Mouse (Mus musculus) embryonic facial prominence, embryonic 11.5 days (tissue): ENCODE measurements at regions not wholly inside any gene's neighbourhood (a gene's known extent, or its start where the extent isn't known, plus 50 kb on each side); places are given as distances from the start of the nearest gene placed in this dataset.

Source experiments
- ATAC-seq: fragments of 200-750 bp; cut with Nextera tagmentation; replicated peaks from 2 replicates; pipeline ENCODE4 v1.8.0; 2017; ENCODE audit warnings: low read depth; ENCODE audit not compliant: insufficient number of reproducible peaks, low FRiP score, low TSS enrichment
- DNase-seq: peaks from one replicate; pipeline ENCODE4 v3.0.0-alpha.2; 2015; ENCODE audit warnings: low spot score
- H3K27ac ChIP-seq: fragments of 300-500 bp; sonication (generic); replicated peaks from 2 replicates; pipeline ENCODE4 v1.5.1; 2014; ENCODE audit warnings: mild to moderate bottlenecking, low read depth, low read length, control low read depth
- H3K27me3 ChIP-seq: fragments of 300-500 bp; sonication (generic); 2 replicates; pipeline ENCODE4 v1.6.1; 2014; ENCODE audit warnings: mild to moderate bottlenecking, low read length, moderate library complexity, mixed read lengths; ENCODE audit not compliant: control insufficient read depth, insufficient read depth
- H3K36me3 ChIP-seq: fragments of 300-500 bp; sonication (generic); replicated peaks from 2 replicates; pipeline ENCODE4 v1.6.1; 2014; ENCODE audit warnings: low read depth, mild to moderate bottlenecking, low read length, moderate library complexity, mixed read lengths; ENCODE audit not compliant: control insufficient read depth, insufficient read depth
- H3K4me1 ChIP-seq: fragments of 300-500 bp; sonication (generic); 2 replicates; pipeline ENCODE4 v1.6.1; 2014; ENCODE audit warnings: low read length, mixed read lengths; ENCODE audit not compliant: control insufficient read depth, insufficient read depth
- H3K4me2 ChIP-seq: fragments of 300-500 bp; sonication (generic); 2 replicates; pipeline ENCODE4 v1.6.1; 2014; ENCODE audit warnings: low read depth, mild to moderate bottlenecking, control low read depth, low read length, moderate library complexity
- H3K4me3 ChIP-seq: fragments of 300-500 bp; sonication (generic); 2 replicates; pipeline ENCODE4 v1.5.1; 2014; ENCODE audit warnings: low read depth, low read length, control low read depth
- H3K9ac ChIP-seq: fragments of 300-500 bp; sonication (generic); replicated peaks from 2 replicates; pipeline ENCODE4 v1.6.1; 2014; ENCODE audit warnings: mild to moderate bottlenecking, control low read depth, low read length
- H3K9me3 ChIP-seq: fragments of 300-500 bp; sonication (generic); replicated peaks from 2 replicates; pipeline ENCODE4 v1.6.1; 2016; ENCODE audit warnings: mild to moderate bottlenecking, low read length, inconsistent platforms, mixed read lengths; ENCODE audit not compliant: control insufficient read depth
- WGBS: fragments of 180-500 bp; shearing (Covaris S2); extraction: QIAGEN DNeasy Blood & Tissue Kit; methylation state at CpG from one replicate; pipeline ENCODE4 v1.1.7; 2014; 5-methylcytosine and 5-hydroxymethylcytosine counted together

- H3K27me3 ChIP-seq, result peaks cover 13% of the 10 kb centered on the region
- no peaks in the 10 kb centered on the region for H3K36me3 ChIP-seq
- DNase-seq, result no peak
- H3K4me1 ChIP-seq, result no peaks in the 10 kb centered on the region
- no peak overlapping the region for H3K4me2 ChIP-seq
- H3K4me3 ChIP-seq, result no peak overlapping the region
- no peaks in the 10 kb centered on the region for H3K9me3 ChIP-seq
- no peak; the same call in 1 of the 2 replicates for ATAC-seq
- WGBS, result 17% methylated on average over 8 of the region's 8 CpGs
- no peak overlapping the region for H3K9ac ChIP-seq
- no peak overlapping the region for H3K27ac ChIP-seq
Measured at GRCm38 (mm10) chr19:60148313-60148965, 78.1 kb downstream of the Fam204a start.

GRCm38 (mm10) chr19:60146451-60147190, 79.9 kb downstream of the Fam204a start:
- Histone ChIP-seq H3K27ac (no peak overlapping the region), H3K9ac (no peak overlapping the region), H3K27me3 (peaks cover 14% of the 10 kb centered on the region), H3K4me3 (no peak overlapping the region), H3K4me1 (no peaks in the 10 kb centered on the region), H3K9me3 (no peaks in the 10 kb centered on the region), H3K36me3 (no peaks in the 10 kb centered on the region), H3K4me2 (no peak overlapping the region)
- no peak for ATAC-seq
- no peak for DNase-seq
- 31% methylated on average over 10 of the region's 10 CpGs for WGBS

- H3K4me3 ChIP-seq, result 0 out of 2 replicates have a peak overlapping the region, but pooled peaks have one; percentile 21
- H3K4me2 ChIP-seq, result no peak overlapping the region
- no peaks in the 10 kb centered on the region for H3K4me1 ChIP-seq
- H3K9ac ChIP-seq, result no peak overlapping the region
- H3K27ac ChIP-seq, result no peak overlapping the region
- H3K9me3 ChIP-seq, result no peaks in the 10 kb centered on the region
- WGBS, result 82% methylated on average over 5 of the region's 5 CpGs
- ATAC-seq, result no peak
- peaks cover 16% of the 10 kb centered on the region for H3K27me3 ChIP-seq
- no peaks in the 10 kb centered on the region for H3K36me3 ChIP-seq
- DNase-seq, result no peak
Measured at GRCm38 (mm10) chr19:60145242-60145641, 81.3 kb downstream of the Fam204a start.

DNA sequence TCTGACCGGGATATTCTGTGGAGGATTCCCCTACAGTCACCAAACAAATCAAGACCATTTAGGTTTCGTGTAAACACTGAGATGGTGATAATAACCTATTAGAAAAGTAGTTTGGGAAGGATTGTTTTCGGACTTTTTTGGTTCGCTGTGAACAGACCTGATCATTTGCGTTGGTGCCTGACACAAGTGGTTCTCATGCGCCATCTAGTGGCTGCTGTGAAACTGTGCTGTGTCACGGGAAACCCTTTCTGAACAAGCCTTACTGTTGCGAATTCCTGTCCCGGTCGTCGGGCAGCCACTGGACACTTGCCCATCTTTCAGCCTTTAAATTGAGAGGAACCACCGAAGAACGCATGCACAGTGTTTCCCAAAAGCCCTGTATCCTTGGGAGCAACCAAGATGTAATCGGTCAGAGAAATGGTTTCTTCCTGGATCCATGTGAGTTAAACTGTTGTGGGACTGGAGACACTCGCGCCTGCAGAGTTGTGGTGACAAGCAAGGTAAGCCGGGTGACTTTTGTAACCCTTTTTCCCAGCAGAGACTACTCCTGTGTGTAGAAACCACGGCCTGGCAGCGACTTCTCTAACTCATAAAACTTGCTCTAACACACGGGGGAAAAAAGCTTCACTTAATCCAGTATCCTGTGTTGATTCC, 82.0 kb downstream of the Fam204a start:
- peak; percentile 95 for DNase-seq
- Histone ChIP-seq H3K4me2 (peak overlapping the region; percentile 16), H3K9me3 (no peaks in the 10 kb centered on the region), H3K36me3 (no peaks in the 10 kb centered on the region), H3K9ac (0 out of 2 replicates have a peak overlapping the region, but pooled peaks have one; percentile 7), H3K27me3 (peaks cover 16% of the 10 kb centered on the region), H3K27ac (no peak overlapping the region), H3K4me1 (no peaks in the 10 kb centered on the region), H3K4me3 (peak overlapping the region; percentile 21; the same call in 1 of the 2 replicates)
- ATAC-seq, result no peak
- WGBS, result 5% methylated on average over 20 of the region's 20 CpGs

DNA sequence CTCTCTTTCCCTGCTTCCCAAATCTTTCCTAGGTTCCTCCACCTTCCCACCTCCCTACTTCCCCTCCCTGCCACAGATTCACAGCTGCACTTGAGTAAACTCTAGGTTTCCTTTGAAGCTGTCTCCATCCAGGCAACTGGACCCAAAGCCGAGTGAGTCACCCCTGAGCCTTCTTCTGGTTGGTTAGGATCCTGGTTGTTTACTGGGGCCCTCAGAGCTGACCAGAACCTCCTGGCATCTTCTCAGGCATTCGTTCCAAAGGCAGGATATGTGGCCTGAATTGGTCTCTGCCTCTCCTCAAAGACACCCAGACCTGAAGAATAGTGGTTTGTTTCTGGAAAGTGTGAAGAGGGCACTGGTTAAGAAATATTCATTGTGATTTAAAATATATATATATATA, 87.6 kb downstream of the Fam204a start:
- Histone ChIP-seq H3K27ac (no peak overlapping the region), H3K9ac (no peak overlapping the region), H3K36me3 (no peaks in the 10 kb centered on the region), H3K27me3 (0 out of 2 replicates have a peak, but pooled peaks cover 3% of the 10 kb centered on the region), H3K4me1 (no peaks in the 10 kb centered on the region), H3K9me3 (no peaks in the 10 kb centered on the region), H3K4me3 (no peak overlapping the region), H3K4me2 (no peak overlapping the region)
- WGBS, result 72% methylated on average over 2 of the region's 2 CpGs
- ATAC-seq (no peak), DNase-seq (no peak)

DNA sequence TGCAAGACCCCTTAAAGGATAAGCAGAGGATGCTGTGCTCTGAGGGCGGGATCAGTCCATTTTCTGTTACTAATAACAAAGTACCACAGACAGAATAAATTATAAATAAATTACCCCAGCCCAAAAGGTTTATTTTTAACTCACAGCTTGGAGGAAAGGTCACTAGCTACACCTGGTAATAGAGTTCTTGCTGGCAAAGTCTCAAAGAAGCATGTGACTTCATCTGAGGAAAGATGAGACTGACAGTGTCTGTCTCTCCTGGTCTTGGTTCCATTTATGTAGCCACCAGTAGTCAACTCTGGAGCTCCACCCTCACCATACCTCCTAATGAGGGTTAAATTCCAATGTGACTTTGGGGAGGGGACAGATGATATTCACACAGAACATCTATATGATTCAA, 90.0 kb downstream of the Fam204a start:
- no peak for ATAC-seq
- Histone ChIP-seq H3K9ac (no peak overlapping the region), H3K9me3 (no peaks in the 10 kb centered on the region), H3K4me3 (no peak overlapping the region), H3K27ac (no peak overlapping the region), H3K4me1 (no peaks in the 10 kb centered on the region), H3K4me2 (no peak overlapping the region), H3K27me3 (0 out of 2 replicates have a peak, but pooled peaks cover under 1% of the 10 kb centered on the region), H3K36me3 (no peaks in the 10 kb centered on the region)
- DNase-seq, result no peak
- WGBS, result 76% methylated on average over 1 of the region's 1 CpGs

DNA sequence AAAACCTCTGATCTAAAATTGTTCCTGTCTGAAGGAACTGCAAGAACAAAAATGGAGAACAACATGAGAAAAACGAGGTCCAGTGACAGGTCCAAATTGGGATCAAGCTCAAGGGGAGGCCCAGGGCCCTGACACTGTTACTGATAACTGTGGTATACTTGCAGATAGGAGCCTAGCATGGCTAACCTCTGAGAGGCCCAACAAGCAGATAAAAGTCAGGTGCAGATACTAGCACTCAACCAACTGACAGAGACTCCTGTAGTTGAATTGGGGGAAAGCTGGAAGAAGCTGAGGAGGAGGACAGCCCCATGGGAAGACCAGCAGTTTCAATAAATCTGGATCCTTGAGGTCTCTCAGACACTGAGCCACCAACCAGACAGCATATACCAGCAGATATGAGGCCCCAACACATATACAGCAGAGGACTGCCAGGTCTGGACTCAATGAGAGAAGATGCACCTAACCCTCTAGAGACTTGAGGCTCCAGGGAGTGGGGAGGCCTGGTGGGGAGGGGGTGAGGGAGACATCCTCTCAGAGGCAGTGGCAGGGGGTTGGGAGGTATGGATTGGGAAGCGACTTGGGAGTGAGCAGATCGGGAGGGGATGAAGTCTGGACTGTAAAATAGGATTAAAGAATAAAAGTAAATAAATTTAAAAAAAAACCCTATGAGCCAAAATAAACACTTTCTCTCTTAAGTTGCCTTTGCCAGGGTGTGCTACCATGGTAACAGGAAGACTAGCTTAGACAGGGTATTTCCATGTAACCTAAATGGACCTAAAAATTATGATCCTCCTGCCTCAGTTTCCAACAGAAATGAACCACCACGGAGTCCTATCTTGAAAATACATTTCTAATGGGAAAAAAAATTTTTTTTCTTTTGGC, 91.8 kb downstream of the Fam204a start:
- no peak overlapping the region for H3K4me2 ChIP-seq
- H3K4me1 ChIP-seq, result no peaks in the 10 kb centered on the region
- no peak for ATAC-seq
- DNase-seq, result no peak
- no peaks in the 10 kb centered on the region for H3K27me3 ChIP-seq
- no peak overlapping the region for H3K4me3 ChIP-seq
- 63% methylated on average over 4 of the region's 4 CpGs for WGBS
- H3K9me3 ChIP-seq, result no peaks in the 10 kb centered on the region
- H3K27ac ChIP-seq, result no peak overlapping the region
- H3K36me3 ChIP-seq, result no peaks in the 10 kb centered on the region
- no peak overlapping the region for H3K9ac ChIP-seq
